Mouse (Mus musculus) midbrain, postnatal 0 days (tissue): ENCODE data around the gene Rhox2c. TPM values are rescaled to one million over a fixed set of nuclear protein-coding genes. Genes with fewer than 3 reads are reported as not detected.
"Not testable (repeated sequence)": the region's sequence is repeated elsewhere in the genome, so short reads cannot be mapped to it uniquely, and the experiment has no call there.

Experiments
- ATAC-seq: fragments of 200-750 bp; cut with Nextera tagmentation; 2 replicates; pipeline ENCODE4 v1.8.0; 2017; ENCODE audit warnings: moderate number of reproducible peaks, mild to moderate bottlenecking, moderate TSS enrichment, moderate library complexity; ENCODE audit not compliant: low FRiP score
- DNase-seq: peaks from one replicate; pipeline ENCODE4 v3.0.0-alpha.2; 2015; ENCODE audit warnings: low spot score
- H3K27ac ChIP-seq: fragments of 300-500 bp; sonication (generic); 2 replicates; pipeline ENCODE4 v1.5.1; 2014; ENCODE audit warnings: low read depth, mild to moderate bottlenecking, low read length, mixed read lengths
- H3K27me3 ChIP-seq: fragments of 300-500 bp; sonication (generic); 2 replicates; pipeline ENCODE4 v1.6.1; 2014; ENCODE audit warnings: low read length, control low read depth, mixed read lengths; ENCODE audit not compliant: insufficient read depth
- H3K36me3 ChIP-seq: fragments of 300-500 bp; sonication (generic); 2 replicates; pipeline ENCODE4 v1.6.1; 2014; ENCODE audit warnings: low read length, control low read depth, mixed read lengths; ENCODE audit not compliant: insufficient read depth
- H3K4me1 ChIP-seq: fragments of 300-500 bp; sonication (generic); 2 replicates; pipeline ENCODE4 v1.6.1; 2014; ENCODE audit warnings: mild to moderate bottlenecking, control low read depth, antibody characterized with exemption, low read length, mixed read lengths; ENCODE audit not compliant: insufficient read depth
- H3K4me2 ChIP-seq: fragments of 300-500 bp; sonication (generic); 2 replicates; pipeline ENCODE4 v1.6.1; 2014; ENCODE audit warnings: low read depth, mild to moderate bottlenecking, low read length, mixed read lengths; ENCODE audit not compliant: poor library complexity, severe bottlenecking
- H3K4me3 ChIP-seq: fragments of 300-500 bp; sonication (generic); 2 replicates; pipeline ENCODE4 v1.5.1; 2014; ENCODE audit warnings: low read depth, mild to moderate bottlenecking, low read length, moderate library complexity
- H3K9ac ChIP-seq: fragments of 300-500 bp; sonication (generic); replicated peaks from 2 replicates; pipeline ENCODE4 v1.6.1; 2014; ENCODE audit warnings: mild to moderate bottlenecking, low read length, moderate library complexity, mixed read lengths; ENCODE audit not compliant: poor library complexity, severe bottlenecking
- H3K9me3 ChIP-seq: fragments of 300-500 bp; sonication (generic); 2 replicates; pipeline ENCODE4 v1.6.1; 2016; ENCODE audit warnings: low read length, control low read depth
- WGBS: fragments of 180-500 bp; shearing (Covaris S2); extraction: QIAGEN DNeasy Blood & Tissue Kit; methylation state at CpG from one replicate; pipeline ENCODE4 v1.1.7; 2014; 5-methylcytosine and 5-hydroxymethylcytosine counted together
- polyA plus RNA-seq: library from polyadenylated mRNA; unstranded; fragments of >200 nt; fragmentation: Nextera tagmentation; extraction: Ambion mirVana; gene quantifications from 2 replicates; pipeline ENCODE4 v1.2.1, GENCODE M21; 2015
- total RNA-seq: library from RNA; depleted of rRNA; stranded (reverse); fragments of >200 nt; gene quantifications from 2 replicates; pipeline ENCODE4 v1.2.3, GENCODE M21; 2014; rRNA removed

Gene Rhox2c
- not detected in 2 replicates for total RNA-seq
- polyA plus RNA-seq, result not detected in 2 replicates

- H3K4me3 ChIP-seq, H3K27ac ChIP-seq, H3K36me3 ChIP-seq, H3K9ac ChIP-seq, DNase-seq, H3K4me1 ChIP-seq, ATAC-seq, H3K27me3 ChIP-seq, H3K4me2 ChIP-seq, H3K9me3 ChIP-seq: not testable (repeated sequence)
- WGBS, result 95% methylated on average over 7 of the region's 10 CpGs
These were observed at the start of gene Rhox2c for GRCm38 (mm10) chrX:37453380-37453779. Gene Rhox2c (plus strand): TSS chrX:37453680.

- H3K9me3 ChIP-seq, H3K4me1 ChIP-seq, H3K36me3 ChIP-seq, ATAC-seq, H3K4me3 ChIP-seq, H3K27ac ChIP-seq, H3K9ac ChIP-seq, H3K27me3 ChIP-seq, H3K4me2 ChIP-seq, DNase-seq: not testable (repeated sequence)
- WGBS, result no CpG with 5 or more reads among the region's 9 CpGs
These were observed 41.7 kb upstream of the Rhox2c start, which contains the start of gene Rhox2b for GRCm38 (mm10) chrX:37411767-37412166. Gene Rhox2b (plus strand): TSS chrX:37412067.

- not testable (repeated sequence) for ATAC-seq, H3K4me2 ChIP-seq, H3K27ac ChIP-seq, H3K27me3 ChIP-seq, H3K9me3 ChIP-seq, H3K4me1 ChIP-seq, H3K4me3 ChIP-seq, H3K36me3 ChIP-seq, H3K9ac ChIP-seq, DNase-seq
- 96% methylated on average over 14 of the region's 15 CpGs for whole genome bisulfite sequencing
These were observed 21.3 kb upstream of the Rhox2c start, which contains the start of gene Rhox4b for GRCm38 (mm10) chrX:37432194-37432593. Gene Rhox4b (plus strand): TSS chrX:37432494.

GRCm38 (mm10) chrX:37458285-37458684 lies 4.8 kb downstream of the Rhox2c start, which contains the start of gene Rhox3c:
Gene Rhox3c (plus strand): TSS chrX:37458585.
- not testable (repeated sequence) for H3K4me3 ChIP-seq
- WGBS, result 91% methylated on average over 3 of the region's 4 CpGs

GRCm38 (mm10) chrX:37480037-37480436 lies 26.6 kb downstream of the Rhox2c start, which contains the start of gene Rhox4c:
Gene Rhox4c (plus strand): TSS chrX:37480337.
- H3K27me3 ChIP-seq, DNase-seq, H3K27ac ChIP-seq, ATAC-seq, H3K9me3 ChIP-seq, H3K4me2 ChIP-seq, H3K9ac ChIP-seq, H3K4me1 ChIP-seq, H3K36me3 ChIP-seq, H3K4me3 ChIP-seq: not testable (repeated sequence)
- WGBS, result 91% methylated on average over 14 of the region's 14 CpGs

More at GRCm38 (mm10) chrX:37458285-37458684, 4.8 kb downstream of the Rhox2c start, which contains the start of gene Rhox3c:
- not testable (repeated sequence) for H3K9me3 ChIP-seq, H3K4me2 ChIP-seq, H3K27me3 ChIP-seq, ATAC-seq, H3K27ac ChIP-seq, H3K36me3 ChIP-seq, H3K4me1 ChIP-seq, DNase-seq, H3K9ac ChIP-seq

GRCm38 (mm10) chrX:37514059-37514458 lies 60.6 kb downstream of the Rhox2c start, which contains the start of gene Rhox4d:
Gene Rhox4d (plus strand): TSS chrX:37514359.
- not testable (repeated sequence) for H3K9me3 ChIP-seq, H3K4me2 ChIP-seq, H3K36me3 ChIP-seq, H3K9ac ChIP-seq, DNase-seq, ATAC-seq, H3K4me3 ChIP-seq, H3K27me3 ChIP-seq, H3K4me1 ChIP-seq, H3K27ac ChIP-seq
- 88% methylated on average over 14 of the region's 18 CpGs for WGBS

Other genes with a start within 250 kb of the Rhox2c start
- not detected in 2 replicates for gene Gm9, start 242.6 kb upstream of the Rhox2c start, total RNA-seq
- not detected in 2 replicates for gene Gm9, start 242.6 kb upstream of the Rhox2c start, polyA plus RNA-seq
- not detected in 2 replicates for gene Rhox1, start 231.4 kb upstream of the Rhox2c start, total RNA-seq
- gene Rhox1, start 231.4 kb upstream of the Rhox2c start, polyA plus RNA-seq, result not detected in 2 replicates
- gene Rhox2a, start 208.7 kb upstream of the Rhox2c start, total RNA-seq, result not detected in 2 replicates
- gene Rhox2a, start 208.7 kb upstream of the Rhox2c start, polyA plus RNA-seq, result 0.20 TPM in 1 of 2 replicates, not detected in the other
- not detected in 2 replicates for gene Rhox3a, start 203.8 kb upstream of the Rhox2c start, total RNA-seq
- not detected in 2 replicates for gene Rhox3a, start 203.8 kb upstream of the Rhox2c start, polyA plus RNA-seq
- gene Rhox4a, start 188.3 kb upstream of the Rhox2c start, total RNA-seq, result not detected in 2 replicates
- not detected in 2 replicates for gene Rhox4a, start 188.3 kb upstream of the Rhox2c start, polyA plus RNA-seq
- gene Rhox3a2, start 73.7 kb upstream of the Rhox2c start, total RNA-seq, result not detected in 2 replicates
- gene Rhox3a2, start 73.7 kb upstream of the Rhox2c start, polyA plus RNA-seq, result not detected in 2 replicates
- not detected in 2 replicates for gene Rhox4a2, start 62.8 kb upstream of the Rhox2c start, total RNA-seq
- not detected in 2 replicates for gene Rhox4a2, start 62.8 kb upstream of the Rhox2c start, polyA plus RNA-seq
- gene Rhox2b, start 41.6 kb upstream of the Rhox2c start, total RNA-seq, result not detected in 2 replicates
- gene Rhox2b, start 41.6 kb upstream of the Rhox2c start, polyA plus RNA-seq, result not detected in 2 replicates
- not detected in 2 replicates for gene Rhox4b, start 21.2 kb upstream of the Rhox2c start, total RNA-seq
- gene Rhox4b, start 21.2 kb upstream of the Rhox2c start, polyA plus RNA-seq, result not detected in 2 replicates
- not detected in 2 replicates for gene Rhox3c, start 4.9 kb downstream of the Rhox2c start, total RNA-seq
- gene Rhox3c, start 4.9 kb downstream of the Rhox2c start, polyA plus RNA-seq, result not detected in 2 replicates
- gene Rhox4c, start 26.7 kb downstream of the Rhox2c start, total RNA-seq, result not detected in 2 replicates
- not detected in 2 replicates for gene Rhox4c, start 26.7 kb downstream of the Rhox2c start, polyA plus RNA-seq
- gene Rhox2d, start 39.7 kb downstream of the Rhox2c start, total RNA-seq, result not detected in 2 replicates
- gene Rhox2d, start 39.7 kb downstream of the Rhox2c start, polyA plus RNA-seq, result not detected in 2 replicates
- gene Rhox4d, start 60.7 kb downstream of the Rhox2c start, total RNA-seq, result not detected in 2 replicates
- not detected in 2 replicates for gene Rhox4d, start 60.7 kb downstream of the Rhox2c start, polyA plus RNA-seq
- gene Rhox2e, start 76.8 kb downstream of the Rhox2c start, total RNA-seq, result not detected in 2 replicates
- 0.20 TPM in 1 of 2 replicates, not detected in the other for gene Rhox2e, start 76.8 kb downstream of the Rhox2c start, polyA plus RNA-seq
- gene Rhox3e, start 88.3 kb downstream of the Rhox2c start, total RNA-seq, result not detected in 2 replicates
- not detected in 2 replicates for gene Rhox3e, start 88.3 kb downstream of the Rhox2c start, polyA plus RNA-seq
- not detected in 2 replicates for gene Rhox4e, start 103.7 kb downstream of the Rhox2c start, total RNA-seq
- gene Rhox4e, start 103.7 kb downstream of the Rhox2c start, polyA plus RNA-seq, result not detected in 2 replicates
- gene Rhox2f, start 117.7 kb downstream of the Rhox2c start, total RNA-seq, result not detected in 2 replicates
- gene Rhox2f, start 117.7 kb downstream of the Rhox2c start, polyA plus RNA-seq, result not detected in 2 replicates
- gene Rhox3f, start 127.3 kb downstream of the Rhox2c start, total RNA-seq, result not detected in 2 replicates
- gene Rhox3f, start 127.3 kb downstream of the Rhox2c start, polyA plus RNA-seq, result not detected in 2 replicates
- not detected in 2 replicates for gene Rhox4f, start 154.0 kb downstream of the Rhox2c start, total RNA-seq
- gene Rhox4f, start 154.0 kb downstream of the Rhox2c start, polyA plus RNA-seq, result not detected in 2 replicates
- gene Rhox3g, start 174.9 kb downstream of the Rhox2c start, total RNA-seq, result not detected in 2 replicates
- gene Rhox3g, start 174.9 kb downstream of the Rhox2c start, polyA plus RNA-seq, result not detected in 2 replicates
- not detected in 2 replicates for gene Rhox2g, start 189.8 kb downstream of the Rhox2c start, total RNA-seq
- not detected in 2 replicates for gene Rhox2g, start 189.8 kb downstream of the Rhox2c start, polyA plus RNA-seq
- not detected in 2 replicates for gene Rhox4g, start 197.6 kb downstream of the Rhox2c start, total RNA-seq
- not detected in 2 replicates for gene Rhox4g, start 197.6 kb downstream of the Rhox2c start, polyA plus RNA-seq
- gene Rhox3h, start 215.1 kb downstream of the Rhox2c start, total RNA-seq, result not detected in 2 replicates
- gene Rhox3h, start 215.1 kb downstream of the Rhox2c start, polyA plus RNA-seq, result not detected in 2 replicates
- gene Rhox2h, start 219.6 kb downstream of the Rhox2c start, total RNA-seq, result not detected in 2 replicates
- not detected in 2 replicates for gene Rhox2h, start 219.6 kb downstream of the Rhox2c start, polyA plus RNA-seq